Mouse (Mus musculus) left cerebral cortex, adult 9 months (tissue): ENCODE data around the gene Msx2.
A peak's percentile ranks its signal among the peaks of the same experiment; 100 is the strongest.

ENCODE experiments used
- DNase-seq, 2 experiments: peaks; one replicate each; pipeline ENCODE4 v3.0.0; 2022; ENCODE audit warnings: low spot score in 2 of 2

Gene Msx2

GRCm38 (mm10) chr13:53472614-53473124 is at the start of gene Msx2:
TSS of gene Msx2 (minus strand) at chr13:53473074.
- DNase-seq: peak in 1 of 2 experiments; percentile 46

GRCm38 (mm10) chr13:53521468-53521867 is 48.6 kb upstream of the Msx2 start:
- no peak for DNase-seq

GRCm38 (mm10) chr13:53520343-53520937 is 47.6 kb upstream of the Msx2 start:
- DNase-seq: no peak

GRCm38 (mm10) chr13:53519727-53520126 is 46.9 kb upstream of the Msx2 start:
- no peak for DNase-seq

GRCm38 (mm10) chr13:53518306-53518705 is 45.4 kb upstream of the Msx2 start:
- DNase-seq: peak in 1 of 2 experiments; percentile 39

- DNase-seq: no peak
Measured at GRCm38 (mm10) chr13:53514574-53514973, 41.7 kb upstream of the Msx2 start.

GRCm38 (mm10) chr13:53511366-53511765 is 38.5 kb upstream of the Msx2 start:
- DNase-seq: no peak

GRCm38 (mm10) chr13:53502406-53502805 is 29.5 kb upstream of the Msx2 start:
- no peak for DNase-seq

- DNase-seq: no peak
Measured at GRCm38 (mm10) chr13:53501561-53502253, 28.8 kb upstream of the Msx2 start.

- DNase-seq: no peak
Measured at GRCm38 (mm10) chr13:53501057-53501456, 28.2 kb upstream of the Msx2 start.

- DNase-seq: no peak
Measured at GRCm38 (mm10) chr13:53486512-53486911, 13.6 kb upstream of the Msx2 start.

- DNase-seq: no peak
Measured at GRCm38 (mm10) chr13:53475701-53476188, 2.9 kb upstream of the Msx2 start.

GRCm38 (mm10) chr13:53474491-53474890 is 1.6 kb upstream of the Msx2 start:
- no peak for DNase-seq

GRCm38 (mm10) chr13:53473991-53474390 is 1.1 kb upstream of the Msx2 start:
- no peak for DNase-seq

GRCm38 (mm10) chr13:53473291-53473690 is 417 bp upstream of the Msx2 start:
- no peak for DNase-seq

GRCm38 (mm10) chr13:53471926-53472613 is 804 bp downstream of the Msx2 start:
- DNase-seq: no peak

GRCm38 (mm10) chr13:53471411-53471810 is 1.5 kb downstream of the Msx2 start:
- no peak for DNase-seq

GRCm38 (mm10) chr13:53470437-53471151 is 2.3 kb downstream of the Msx2 start:
- DNase-seq: no peak

GRCm38 (mm10) chr13:53469756-53470155 is 3.1 kb downstream of the Msx2 start:
- no peak for DNase-seq

GRCm38 (mm10) chr13:53468171-53468570 is 4.7 kb downstream of the Msx2 start:
- DNase-seq: no peak

- DNase-seq: no peak
Measured at GRCm38 (mm10) chr13:53466189-53466866, 6.5 kb downstream of the Msx2 start.
